Mouse (Mus musculus) hindbrain, embryonic 14.5 days (tissue): ENCODE data around the gene Gm8220. TPM values are rescaled to one million over a fixed set of nuclear protein-coding genes. Genes with fewer than 3 reads are reported as not detected.
A peak's percentile ranks its signal among the peaks of the same experiment; 100 is the strongest.
"Not testable (repeated sequence)": the region's sequence is repeated elsewhere in the genome, so short reads cannot be mapped to it uniquely, and the experiment has no call there.

Experiments used
- ATAC-seq: fragments of 200-750 bp; cut with Nextera tagmentation; 2 replicates; pipeline ENCODE4 v1.8.0; 2017; ENCODE audit warnings: moderate number of reproducible peaks, mild to moderate bottlenecking, moderate TSS enrichment, moderate library complexity; ENCODE audit not compliant: low FRiP score
- DNase-seq: peaks from one replicate; pipeline ENCODE4 v3.0.0-alpha.2; 2015; ENCODE audit warnings: low spot score
- H3K27ac ChIP-seq: fragments of 300-500 bp; sonication (generic); 2 replicates; pipeline ENCODE4 v1.5.1; 2014; ENCODE audit warnings: mild to moderate bottlenecking, moderate library complexity
- H3K27me3 ChIP-seq: fragments of 300-500 bp; sonication (generic); 2 replicates; pipeline ENCODE4 v1.6.1; 2014; ENCODE audit warnings: mild to moderate bottlenecking, low read length, mixed read lengths; ENCODE audit not compliant: control insufficient read depth, insufficient read depth
- H3K36me3 ChIP-seq: fragments of 300-500 bp; sonication (generic); replicated peaks from 2 replicates; pipeline ENCODE4 v1.6.1; 2014; ENCODE audit not compliant: control insufficient read depth, insufficient read depth
- H3K4me1 ChIP-seq: fragments of 300-500 bp; sonication (generic); replicated peaks from 2 replicates; pipeline ENCODE4 v1.6.1; 2014; ENCODE audit warnings: antibody characterized with exemption, low read length, mixed read lengths; ENCODE audit not compliant: control insufficient read depth, insufficient read depth
- H3K4me2 ChIP-seq: fragments of 300-500 bp; sonication (generic); replicated peaks from 2 replicates; pipeline ENCODE4 v1.6.1; 2014; ENCODE audit warnings: mild to moderate bottlenecking, moderate library complexity
- H3K4me3 ChIP-seq: fragments of 300-500 bp; sonication (generic); replicated peaks from 2 replicates; pipeline ENCODE4 v1.5.1; 2014; ENCODE audit warnings: mild to moderate bottlenecking, low read length
- H3K9ac ChIP-seq: fragments of 300-500 bp; sonication (generic); 2 replicates; pipeline ENCODE4 v1.6.1; 2014
- H3K9me3 ChIP-seq: fragments of 300-500 bp; sonication (generic); 2 replicates; pipeline ENCODE4 v1.6.1; 2016; ENCODE audit warnings: low read length; ENCODE audit not compliant: control insufficient read depth
- WGBS: fragments of 180-500 bp; shearing (Covaris S2); extraction: QIAGEN DNeasy Blood & Tissue Kit; methylation state at CpG from one replicate; pipeline ENCODE4 v1.1.7; 2014; 5-methylcytosine and 5-hydroxymethylcytosine counted together
- polyA plus RNA-seq: library from polyadenylated mRNA; unstranded; fragments of >200 nt; fragmentation: Nextera tagmentation; extraction: Ambion mirVana; gene quantifications from 2 replicates; pipeline ENCODE4 v1.2.1, GENCODE M21; 2014

The Gm8220 gene
- polyA plus RNA-seq: not detected in 2 replicates

- ATAC-seq: not testable (repeated sequence)
- WGBS: 89% methylated on average over 2 of the region's 2 CpGs
Observed at GRCm38 (mm10) chr14:44285280-44285679, at the start of gene Gm8220. Gm8220 (plus strand) TSS chr14:44285580.

GRCm38 (mm10) chr14:44248039-44248438 lies 37.3 kb upstream of the Gm8220 start:
- ATAC-seq (peak; percentile 43; the same call in 1 of the 2 replicates), DNase-seq (no peak)
- no peaks in the 10 kb centered on the region for H3K36me3 ChIP-seq
- no peak overlapping the region for H3K9ac ChIP-seq
- no peaks in the 10 kb centered on the region for H3K27me3 ChIP-seq
- 94% methylated on average over 16 of the region's 16 CpGs for WGBS
- H3K27ac ChIP-seq: no peak overlapping the region
- H3K9me3 ChIP-seq: no peaks in the 10 kb centered on the region
- H3K4me1 ChIP-seq: no peaks in the 10 kb centered on the region
- H3K4me3 ChIP-seq: no peak overlapping the region
- H3K4me2 ChIP-seq: no peak overlapping the region

More at GRCm38 (mm10) chr14:44285280-44285679, at the start of gene Gm8220:
- not testable (repeated sequence) for H3K4me3 ChIP-seq, H3K9ac ChIP-seq, DNase-seq, H3K4me1 ChIP-seq, H3K27me3 ChIP-seq, H3K27ac ChIP-seq, H3K9me3 ChIP-seq, H3K36me3 ChIP-seq, H3K4me2 ChIP-seq

GRCm38 (mm10) chr14:44312049-44312448 lies 26.7 kb downstream of the Gm8220 start:
- ATAC-seq, H3K36me3 ChIP-seq, H3K9me3 ChIP-seq, H3K4me2 ChIP-seq, DNase-seq, H3K27ac ChIP-seq, H3K27me3 ChIP-seq, H3K9ac ChIP-seq, H3K4me1 ChIP-seq, H3K4me3 ChIP-seq: not testable (repeated sequence)
- 92% methylated on average over 3 of the region's 4 CpGs for WGBS

- not testable (repeated sequence) for H3K4me3 ChIP-seq, H3K4me2 ChIP-seq, DNase-seq, H3K9me3 ChIP-seq, H3K27ac ChIP-seq, ATAC-seq, H3K9ac ChIP-seq, H3K27me3 ChIP-seq, H3K36me3 ChIP-seq, H3K4me1 ChIP-seq
- WGBS: no CpG with 5 or more reads among the region's 2 CpGs
Observed at GRCm38 (mm10) chr14:44338484-44338883, 53.1 kb downstream of the Gm8220 start, which contains the start of gene Gm5930. Gm5930 (minus strand) TSS chr14:44338584.

Other genes starting within 250 kb of the Gm8220 start
- gene Ear2, start 182.9 kb upstream of the Gm8220 start, polyA plus RNA-seq: not detected in 2 replicates
- gene Gm3327, start 161.7 kb upstream of the Gm8220 start, polyA plus RNA-seq: not detected in 2 replicates
- not detected in 2 replicates for gene Gm8212, start 87.9 kb upstream of the Gm8220 start, polyA plus RNA-seq
- not detected in 2 replicates for gene 4930503E14Rik, start 72.3 kb upstream of the Gm8220 start, polyA plus RNA-seq
- not detected in 2 replicates for gene Gm5930, start 53.0 kb downstream of the Gm8220 start, polyA plus RNA-seq
- gene Gm8229, start 79.8 kb downstream of the Gm8220 start, polyA plus RNA-seq: 0.16 TPM in 1 of 2 replicates, not detected in the other
- not detected in 2 replicates for gene Gm3371, start 125.1 kb downstream of the Gm8220 start, polyA plus RNA-seq
- gene Gm8232, start 148.1 kb downstream of the Gm8220 start, polyA plus RNA-seq: not detected in 2 replicates
- 0.39 and 0.92 TPM in 2 replicates for gene BC061237, start 206.9 kb downstream of the Gm8220 start, polyA plus RNA-seq
- gene Gm17093, start 232.7 kb downstream of the Gm8220 start, polyA plus RNA-seq: not detected in 2 replicates